Mouse (Mus musculus): ENCODE data around the gene Htra2. TPM values are rescaled to one million over a fixed set of nuclear protein-coding genes. Genes with fewer than 3 reads are reported as not detected.

The Htra2 gene
- polyA plus RNA-seq, 1 experiment from 2014 or later: 28.7 TPM

GRCm38 (mm10) chr6:83024421-83024820 is 30.7 kb downstream of the Htra2 start:
- no peaks in the 10 kb centered on the region for H3K27me3 ChIP-seq (ENCODE audit: control insufficient read depth, insufficient read depth, low read length)
- H3K4me2 ChIP-seq (ENCODE audit: low read depth, severe bottlenecking): no peak overlapping the region
- no peak overlapping the region for H3K4me3 ChIP-seq (ENCODE audit: low read depth, low read length)
- 62% methylated on average over 4 of the region's 4 CpGs for WGBS
- no peak overlapping the region for H3K9ac ChIP-seq (ENCODE audit: low read length)
- no peaks in the 10 kb centered on the region for H3K9me3 ChIP-seq (ENCODE audit: control insufficient read depth, low read length)
- DNase-seq (ENCODE audit: low spot score) (no peak), ATAC-seq (ENCODE audit: insufficient number of reproducible peaks, low FRiP score, low TSS enrichment, low read depth) (no peak)
- no peaks in the 10 kb centered on the region for H3K36me3 ChIP-seq (ENCODE audit: control insufficient read depth, insufficient read depth, low read length)
- no peaks in the 10 kb centered on the region for H3K4me1 ChIP-seq (ENCODE audit: control insufficient read depth, insufficient read depth, low read length)
- H3K27ac ChIP-seq (replicated peaks; ENCODE audit: low read depth, low read length): no peak overlapping the region

- 96% methylated on average over 2 of the region's 2 CpGs for WGBS
- Histone ChIP-seq H3K27me3 (ENCODE audit: control insufficient read depth, insufficient read depth, low read length) (no peaks in the 10 kb centered on the region), H3K27ac (replicated peaks; ENCODE audit: low read depth, low read length) (no peak overlapping the region), H3K4me3 (ENCODE audit: low read depth, low read length) (no peak overlapping the region), H3K4me1 (ENCODE audit: control insufficient read depth, insufficient read depth, low read length) (no peaks in the 10 kb centered on the region), H3K9ac (ENCODE audit: low read length) (no peak overlapping the region), H3K9me3 (ENCODE audit: control insufficient read depth, low read length) (no peaks in the 10 kb centered on the region), H3K36me3 (ENCODE audit: control insufficient read depth, insufficient read depth, low read length) (no peaks in the 10 kb centered on the region), H3K4me2 (ENCODE audit: low read depth, severe bottlenecking) (no peak overlapping the region)
- DNase-seq (ENCODE audit: low spot score) (no peak), ATAC-seq (ENCODE audit: insufficient number of reproducible peaks, low FRiP score, low TSS enrichment, low read depth) (no peak)
Measured at GRCm38 (mm10) chr6:83023786-83024185, 31.3 kb downstream of the Htra2 start.

GRCm38 (mm10) chr6:83023008-83023407 is 32.1 kb downstream of the Htra2 start:
- Histone ChIP-seq H3K9me3 (ENCODE audit: control insufficient read depth, low read length) (no peaks in the 10 kb centered on the region), H3K27ac (replicated peaks; ENCODE audit: low read depth, low read length) (no peak overlapping the region), H3K9ac (ENCODE audit: low read length) (no peak overlapping the region), H3K36me3 (ENCODE audit: control insufficient read depth, insufficient read depth, low read length) (no peaks in the 10 kb centered on the region), H3K27me3 (ENCODE audit: control insufficient read depth, insufficient read depth, low read length) (no peaks in the 10 kb centered on the region), H3K4me2 (ENCODE audit: low read depth, severe bottlenecking) (no peak overlapping the region), H3K4me1 (ENCODE audit: control insufficient read depth, insufficient read depth, low read length) (no peaks in the 10 kb centered on the region), H3K4me3 (ENCODE audit: low read depth, low read length) (no peak overlapping the region)
- 81% methylated on average over 9 of the region's 9 CpGs for WGBS
- DNase-seq (ENCODE audit: low spot score) (no peak), ATAC-seq (ENCODE audit: insufficient number of reproducible peaks, low FRiP score, low TSS enrichment, low read depth) (no peak)

GRCm38 (mm10) chr6:83020836-83021593 is 34.1 kb downstream of the Htra2 start:
- 81% methylated on average over 4 of the region's 4 CpGs for WGBS
- DNase-seq (ENCODE audit: low spot score): no peak
- Histone ChIP-seq H3K27ac (replicated peaks; ENCODE audit: low read depth, low read length) (no peak overlapping the region), H3K36me3 (ENCODE audit: control insufficient read depth, insufficient read depth, low read length) (no peaks in the 10 kb centered on the region), H3K4me1 (ENCODE audit: control insufficient read depth, insufficient read depth, low read length) (no peaks in the 10 kb centered on the region), H3K27me3 (ENCODE audit: control insufficient read depth, insufficient read depth, low read length) (no peaks in the 10 kb centered on the region), H3K4me2 (ENCODE audit: low read depth, severe bottlenecking) (no peak overlapping the region), H3K9me3 (ENCODE audit: control insufficient read depth, low read length) (no peaks in the 10 kb centered on the region), H3K9ac (ENCODE audit: low read length) (no peak overlapping the region), H3K4me3 (ENCODE audit: low read depth, low read length) (no peak overlapping the region)
- no peak for ATAC-seq (ENCODE audit: insufficient number of reproducible peaks, low FRiP score, low TSS enrichment, low read depth)

- ATAC-seq (ENCODE audit: insufficient number of reproducible peaks, low FRiP score, low TSS enrichment, low read depth) (no peak), DNase-seq (ENCODE audit: low spot score) (no peak)
- Histone ChIP-seq H3K4me2 (ENCODE audit: low read depth, severe bottlenecking) (no peak overlapping the region), H3K9me3 (ENCODE audit: control insufficient read depth, low read length) (no peaks in the 10 kb centered on the region), H3K36me3 (ENCODE audit: control insufficient read depth, insufficient read depth, low read length) (no peaks in the 10 kb centered on the region), H3K27ac (replicated peaks; ENCODE audit: low read depth, low read length) (no peak overlapping the region), H3K4me3 (ENCODE audit: low read depth, low read length) (no peak overlapping the region), H3K4me1 (ENCODE audit: control insufficient read depth, insufficient read depth, low read length) (no peaks in the 10 kb centered on the region), H3K27me3 (ENCODE audit: control insufficient read depth, insufficient read depth, low read length) (no peaks in the 10 kb centered on the region), H3K9ac (ENCODE audit: low read length) (no peak overlapping the region)
- 93% methylated on average over 6 of the region's 6 CpGs for WGBS
Measured at GRCm38 (mm10) chr6:83020121-83020520, 35.0 kb downstream of the Htra2 start.

DNA sequence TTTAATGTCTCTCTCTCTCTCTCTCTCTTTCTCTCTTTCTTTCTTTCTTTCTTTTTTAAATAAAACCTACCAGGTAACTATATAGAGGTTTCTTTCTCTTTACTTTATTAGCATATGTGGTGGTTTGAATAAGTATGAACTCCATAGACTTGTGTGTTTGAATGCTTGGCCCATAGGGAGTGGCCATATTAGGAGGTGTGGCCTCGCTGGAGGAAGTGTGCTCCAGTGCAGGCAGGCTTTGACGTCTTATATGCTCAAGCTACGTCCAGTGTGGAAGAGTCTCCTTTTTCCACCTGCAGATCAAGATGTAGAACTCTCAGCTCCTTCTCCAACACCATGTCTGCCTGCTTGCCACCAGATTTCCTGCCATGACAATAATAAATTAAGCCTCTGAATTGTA is 36.0 kb downstream of the Htra2 start:
- WGBS: 65% methylated on average over 3 of the region's 3 CpGs
- H3K4me2 ChIP-seq (ENCODE audit: low read depth, severe bottlenecking): no peak overlapping the region
- H3K27me3 ChIP-seq (ENCODE audit: control insufficient read depth, insufficient read depth, low read length): no peaks in the 10 kb centered on the region
- no peak overlapping the region for H3K4me3 ChIP-seq (ENCODE audit: low read depth, low read length)
- H3K4me1 ChIP-seq (ENCODE audit: control insufficient read depth, insufficient read depth, low read length): no peaks in the 10 kb centered on the region
- DNase-seq (ENCODE audit: low spot score) (no peak), ATAC-seq (ENCODE audit: insufficient number of reproducible peaks, low FRiP score, low TSS enrichment, low read depth) (no peak)
- no peak overlapping the region for H3K27ac ChIP-seq (replicated peaks; ENCODE audit: low read depth, low read length)
- no peaks in the 10 kb centered on the region for H3K36me3 ChIP-seq (ENCODE audit: control insufficient read depth, insufficient read depth, low read length)
- no peak overlapping the region for H3K9ac ChIP-seq (ENCODE audit: low read length)
- H3K9me3 ChIP-seq (ENCODE audit: control insufficient read depth, low read length): no peaks in the 10 kb centered on the region

GRCm38 (mm10) chr6:83017190-83017589 is 37.9 kb downstream of the Htra2 start:
- WGBS: 73% methylated on average over 3 of the region's 3 CpGs
- Histone ChIP-seq H3K27ac (replicated peaks; ENCODE audit: low read depth, low read length) (no peak overlapping the region), H3K4me3 (ENCODE audit: low read depth, low read length) (no peak overlapping the region), H3K9ac (ENCODE audit: low read length) (no peak overlapping the region), H3K36me3 (ENCODE audit: control insufficient read depth, insufficient read depth, low read length) (no peaks in the 10 kb centered on the region), H3K9me3 (ENCODE audit: control insufficient read depth, low read length) (no peaks in the 10 kb centered on the region), H3K4me1 (ENCODE audit: control insufficient read depth, insufficient read depth, low read length) (no peaks in the 10 kb centered on the region), H3K4me2 (ENCODE audit: low read depth, severe bottlenecking) (no peak overlapping the region), H3K27me3 (ENCODE audit: control insufficient read depth, insufficient read depth, low read length) (no peaks in the 10 kb centered on the region)
- no peak for DNase-seq (ENCODE audit: low spot score)
- ATAC-seq (ENCODE audit: insufficient number of reproducible peaks, low FRiP score, low TSS enrichment, low read depth): no peak

DNA sequence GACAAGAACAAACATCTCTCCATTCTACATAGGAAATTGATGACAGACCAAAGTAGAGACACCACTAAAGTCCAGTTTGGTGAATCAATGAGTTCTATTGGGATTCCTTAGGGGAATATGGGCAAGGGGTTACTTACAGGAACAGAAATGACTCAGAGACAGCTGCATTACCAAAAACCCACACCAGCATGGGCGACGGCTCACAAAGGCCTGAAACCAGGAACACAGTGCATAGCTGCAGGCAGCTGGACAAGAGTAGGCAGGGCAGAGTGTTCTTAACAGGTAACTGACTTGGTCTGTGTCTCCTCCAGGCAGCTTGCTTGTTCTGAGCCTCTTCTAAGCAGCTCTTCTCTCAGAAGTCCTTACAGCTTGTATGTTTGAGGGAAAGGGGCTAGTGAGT is 39.3 kb downstream of the Htra2 start:
- 88% methylated on average over 2 of the region's 2 CpGs for WGBS
- H3K4me1 ChIP-seq (ENCODE audit: control insufficient read depth, insufficient read depth, low read length): no peaks in the 10 kb centered on the region
- no peak overlapping the region for H3K4me2 ChIP-seq (ENCODE audit: low read depth, severe bottlenecking)
- H3K9me3 ChIP-seq (ENCODE audit: control insufficient read depth, low read length): no peaks in the 10 kb centered on the region
- H3K27ac ChIP-seq (replicated peaks; ENCODE audit: low read depth, low read length): no peak overlapping the region
- H3K27me3 ChIP-seq (ENCODE audit: control insufficient read depth, insufficient read depth, low read length): no peaks in the 10 kb centered on the region
- no peak overlapping the region for H3K4me3 ChIP-seq (ENCODE audit: low read depth, low read length)
- no peaks in the 10 kb centered on the region for H3K36me3 ChIP-seq (ENCODE audit: control insufficient read depth, insufficient read depth, low read length)
- no peak for ATAC-seq (ENCODE audit: insufficient number of reproducible peaks, low FRiP score, low TSS enrichment, low read depth)
- H3K9ac ChIP-seq (ENCODE audit: low read length): no peak overlapping the region
- DNase-seq (ENCODE audit: low spot score): no peak
